Mouse (Mus musculus) layer of hippocampus, postnatal 14 days (tissue): ENCODE data around the gene Sorbs1. TPM values are rescaled to one million over a fixed set of nuclear protein-coding genes. Genes with fewer than 3 reads are reported as not detected.

Source experiments
- total RNA-seq, 2 experiments: library from RNA; stranded (reverse); gene quantifications; 2 replicates each; pipeline ENCODE4 v1.2.3; 2021

Gene Sorbs1
- total RNA-seq, 2 experiments from 2014 or later, result 182 to 186 TPM

Other genes starting within 250 kb of the Sorbs1 start
- 10 to 100 TPM in 1 of 2 experiments, 1 to 10 TPM in 1; 9.0 to 17.2 TPM for gene Pdlim1, start 241.9 kb downstream of the Sorbs1 start, total RNA-seq
- gene Aldh18a1, start 74.7 kb upstream of the Sorbs1 start, total RNA-seq, result 10 to 100 TPM; 22.6 to 29.3 TPM
- 10 to 100 TPM; 18.4 to 21.9 TPM for gene Tctn3, start 98.5 kb upstream of the Sorbs1 start, total RNA-seq
- gene Entpd1, start 98.6 kb upstream of the Sorbs1 start, total RNA-seq, result 10 to 100 TPM; 18.7 to 19.9 TPM
- 1 to 10 TPM in 1 of 2 experiments, under 1 TPM in 1; 0.52 to 1.1 TPM for gene Cc2d2b, start 235.0 kb upstream of the Sorbs1 start, total RNA-seq